Comparison of ENCODE assay signal across 8 mouse cellular contexts in the genomic region with DNA sequence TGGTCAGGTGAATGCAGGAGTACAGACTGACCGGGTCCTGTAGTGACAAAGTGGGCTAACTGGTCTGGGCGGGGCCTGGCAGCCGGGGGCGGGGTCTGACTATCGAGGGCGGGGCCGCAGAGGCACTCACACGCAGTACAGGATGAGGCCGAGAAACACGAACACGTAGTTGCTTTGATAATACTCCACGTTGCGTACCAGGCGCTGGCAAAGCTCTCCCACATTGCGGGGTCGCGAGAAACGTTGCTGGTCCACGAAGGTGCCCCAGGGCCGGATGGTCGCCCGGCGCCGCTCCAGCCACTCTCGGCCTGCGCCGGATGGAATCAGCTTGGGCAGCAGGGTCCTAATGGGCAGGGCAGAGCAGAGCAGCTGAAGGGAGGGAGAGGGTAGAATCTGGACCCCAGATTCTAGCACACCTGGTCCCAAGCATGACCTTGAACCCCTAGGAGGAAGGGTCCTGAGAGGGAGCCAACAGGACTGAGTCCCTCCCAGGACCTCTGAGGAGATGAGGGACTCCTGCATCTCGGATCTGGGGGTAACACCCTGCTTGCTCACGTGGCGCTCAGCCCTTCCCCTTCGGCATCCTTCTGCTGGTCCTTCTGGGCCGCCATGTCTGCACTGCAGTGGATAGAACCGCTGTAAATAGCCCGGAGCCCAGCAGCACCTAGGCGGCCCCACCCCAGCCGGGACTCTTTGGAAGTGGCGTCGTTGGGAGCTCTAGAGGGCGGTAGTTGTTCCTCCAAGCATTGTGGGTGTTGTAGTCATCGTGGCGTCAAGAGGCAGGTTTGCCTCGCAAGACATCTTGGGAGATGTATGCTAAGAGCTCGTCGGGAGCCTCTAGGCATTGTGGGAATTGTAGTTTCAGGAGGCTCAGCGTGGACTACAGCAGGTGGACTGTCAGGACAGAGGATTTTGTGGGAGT. TPM values are rescaled to one million over a fixed set of nuclear protein-coding genes. Genes with fewer than 3 reads are reported as not detected.
DNase-seq lines count a peak whose midpoint lies in the region; ATAC-seq and TF ChIP-seq lines count a peak whose summit lies in the region.

A gene (minus strand): TSS at position 783 of the 922 bp plus-strand sequence.

- H3K9me3 ChIP-seq in hindbrain, postnatal 0 days (ENCODE audit: low read length) = no peaks in the 10 kb centered on the region

- peak within 1 kb of the TSS; percentile 63 for H3K4me2 ChIP-seq in hindbrain, postnatal 0 days (ENCODE audit: low read depth, low read length)

- peak within 1 kb of the TSS; percentile 86 for H3K4me3 ChIP-seq in gastrocnemius, adult 2 months
- H3K4me3 ChIP-seq in hindbrain, postnatal 0 days (ENCODE audit: low read length) = peak within 1 kb of the TSS; percentile 74
- H3K4me3 ChIP-seq in left cerebral cortex, adult 2 months = peak within 1 kb of the TSS; percentile 73

- intact Hi-C loops in gastrocnemius, adult 2 months (cut with DNase I) = loop anchor here (2.0 kb wide), 2 partner anchors 87 to 105 kb away; a partner anchor contains a TSS
- intact Hi-C loops in left cerebral cortex, adult 2 months (cut with DNase I) = loop anchor here (1.0 to 5.0 kb wide), 2 partner anchors 88 to 265 kb away; a partner anchor contains a TSS

- TF ChIP-seq CTCF in gastrocnemius, adult 2 months (IDR thresholded peaks at IDR 0.05) = peak; percentile 51
- peak; percentile 69 for TF ChIP-seq CTCF in hindbrain, postnatal 0 days (IDR thresholded peaks at IDR 0.05; ENCODE audit: low read depth)
- peak; percentile 42 for TF ChIP-seq CTCF in left cerebral cortex, adult 2 months (IDR thresholded peaks at IDR 0.05)

- peak within 1 kb of the TSS; percentile 99 for H3K27ac ChIP-seq in gastrocnemius, adult 2 months
- H3K27ac ChIP-seq in hindbrain, postnatal 0 days = peak within 1 kb of the TSS; percentile 84
- peak within 1 kb of the TSS; percentile 97 for H3K27ac ChIP-seq in left cerebral cortex, adult 2 months

- H3K4me1 ChIP-seq in hindbrain, postnatal 0 days (ENCODE audit: insufficient read depth, low read length) = no peaks in the 10 kb centered on the region

- 0 out of 2 replicates have a peak, but pooled peaks cover under 1% of the 10 kb centered on the region for H3K36me3 ChIP-seq in hindbrain, postnatal 0 days (ENCODE audit: insufficient read depth, low read length)

- no peaks in the 10 kb centered on the region for H3K27me3 ChIP-seq in hindbrain, postnatal 0 days (ENCODE audit: insufficient read depth, low read length)

- peak; percentile 91 for ATAC-seq in common myeloid progenitor, adult 5-6 weeks (replicated peaks; ENCODE audit: low read depth, poor library complexity, severe bottlenecking)
- peak; percentile 90 for ATAC-seq in hindbrain, postnatal 0 days
- ATAC-seq in megakaryocyte, adult 5-6 weeks (ENCODE audit: poor library complexity, severe bottlenecking) = peak; percentile 92

- WGBS in hindbrain, postnatal 0 days = under 1% methylated on average over 45 of the region's 45 CpGs

- peak within 1 kb of the TSS; percentile 73 for H3K9ac ChIP-seq in hindbrain, postnatal 0 days (replicated peaks; ENCODE audit: low read length)

- peak; percentile 97 for DNase-seq in ZHBTc4 (ENCODE audit: low read depth, low spot score)
- DNase-seq in gastrocnemius, adult 2 months = peak; percentile 94
- peak; percentile 97 for DNase-seq in hindbrain, postnatal 0 days (ENCODE audit: low spot score)
- DNase-seq in left cerebral cortex, adult 2 months (ENCODE audit: extremely low spot score in 1 of 2, low spot score in 2 of 2) = peak; percentile 91 to 93
- peak; percentile 94 to 95 for DNase-seq in right cerebral cortex, adult 2 months (ENCODE audit: low spot score in 2 of 2)
- DNase-seq in urinary bladder, postnatal 14 days (ENCODE audit: low spot score) = peak; percentile 93

RNA-seq across cellular contexts. Expression of the gene that starts here (rescaled TPM):
- total RNA-seq in common myeloid progenitor, adult 5-6 weeks (2017) = 78.3 and 82.6 TPM in 2 replicates
- total RNA-seq in gastrocnemius, adult 2 months (2021) = 100 to 1,000 TPM; 231 to 243 TPM
- total RNA-seq in hindbrain, postnatal 0 days (2014; rRNA removed) = 705 and 708 TPM in 2 replicates
- polyA plus RNA-seq in hindbrain, postnatal 0 days (2015; fragmentation: Nextera tagmentation; extraction: Ambion mirVana) = 497 and 530 TPM in 2 replicates
- total RNA-seq in left cerebral cortex, adult 2 months (2021) = 100 to 1,000 TPM; 287 TPM
- 85.5 and 102 TPM in 2 replicates for total RNA-seq in megakaryocyte, adult 5-6 weeks (2015)
- total RNA-seq in megakaryocyte, adult 5-6 weeks (2017) = 73.1 and 79.3 TPM in 2 replicates

Comparison
In these comparisons a context has a peak if more than half of its experiments do, and no peak if none do; other contexts are left out.
1. Peak in every context shown above with its lines: DNase-seq, ATAC-seq, H3K4me3 ChIP-seq and H3K27ac ChIP-seq.